Mouse (Mus musculus): ENCODE results near the gene Zfp991.
"Not testable (repeated sequence)": the region's sequence is repeated elsewhere in the genome, so short reads cannot be mapped to it uniquely, and the experiment has no call there.

Zfp991 gene

GRCm38 (mm10) chr4:147131837-147132459 lies at the start of gene Zfp991:
TSS of gene Zfp991 (plus strand) at chr4:147132038.
- not testable (repeated sequence) for DNase-seq

DNA sequence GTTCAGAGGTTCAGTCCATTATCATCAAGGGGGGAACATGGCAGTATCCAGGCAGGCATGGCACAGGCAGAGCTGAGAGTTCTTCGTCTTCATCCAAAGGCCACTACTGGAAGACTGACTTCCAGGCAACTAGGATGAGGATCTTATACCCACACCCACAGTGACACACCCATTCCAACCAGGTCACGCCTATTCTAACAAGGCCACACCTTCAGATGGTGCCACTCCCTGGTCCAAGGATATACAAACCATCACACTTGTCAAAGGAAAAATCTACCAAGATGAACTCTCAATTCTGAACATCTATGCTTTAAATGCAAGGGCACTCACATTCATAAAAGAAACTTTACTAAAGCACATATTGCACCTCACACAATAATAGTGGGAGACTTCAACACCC lies 36.2 kb upstream of the Zfp991 start:
- DNase-seq: not testable (repeated sequence)

- not testable (repeated sequence) for DNase-seq
Observed at GRCm38 (mm10) chr4:147101666-147102626, 29.9 kb upstream of the Zfp991 start.

GRCm38 (mm10) chr4:147103814-147104213 lies 28.0 kb upstream of the Zfp991 start:
- DNase-seq: not testable (repeated sequence)

DNA sequence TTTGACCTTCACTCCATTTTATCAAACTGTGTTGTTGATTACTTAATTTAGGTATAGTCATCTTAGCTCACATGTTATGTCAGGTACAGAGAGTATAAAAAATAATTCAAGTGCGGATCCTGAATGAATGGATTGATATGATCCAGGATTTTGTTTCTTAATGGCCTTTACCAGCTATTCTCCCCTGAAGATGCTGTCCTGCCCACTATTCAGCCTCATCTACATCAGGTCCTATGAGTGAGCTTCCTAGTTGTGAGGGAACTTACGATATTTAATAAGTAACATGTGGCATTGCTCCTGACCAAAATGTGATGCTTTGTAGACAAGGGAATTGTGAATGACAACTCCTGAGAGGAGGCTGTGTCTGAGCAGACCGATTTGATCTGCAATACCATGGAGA lies 14.0 kb upstream of the Zfp991 start:
- not testable (repeated sequence) for DNase-seq

DNA sequence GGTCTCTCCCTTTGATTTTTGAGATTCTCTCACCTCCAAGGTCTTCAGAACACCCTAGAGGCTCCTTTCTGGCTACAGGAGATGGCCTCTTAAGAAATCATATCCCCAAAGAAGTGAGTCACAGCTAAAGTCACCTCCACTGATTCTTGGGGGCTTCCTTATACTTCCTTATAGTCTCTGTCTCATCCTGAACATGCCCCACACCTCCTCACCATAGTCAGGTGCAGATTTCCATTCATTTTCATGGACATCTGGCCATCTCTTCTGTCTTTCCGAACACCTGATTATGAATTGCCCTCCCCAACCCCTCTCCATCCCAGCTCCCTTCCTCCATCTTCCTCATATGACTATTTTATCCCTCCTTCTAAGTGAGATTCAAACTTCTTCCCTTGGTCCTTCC lies 9.6 kb upstream of the Zfp991 start:
- DNase-seq: not testable (repeated sequence)

GRCm38 (mm10) chr4:147123797-147124196 lies 8.0 kb upstream of the Zfp991 start:
- not testable (repeated sequence) for DNase-seq

DNA sequence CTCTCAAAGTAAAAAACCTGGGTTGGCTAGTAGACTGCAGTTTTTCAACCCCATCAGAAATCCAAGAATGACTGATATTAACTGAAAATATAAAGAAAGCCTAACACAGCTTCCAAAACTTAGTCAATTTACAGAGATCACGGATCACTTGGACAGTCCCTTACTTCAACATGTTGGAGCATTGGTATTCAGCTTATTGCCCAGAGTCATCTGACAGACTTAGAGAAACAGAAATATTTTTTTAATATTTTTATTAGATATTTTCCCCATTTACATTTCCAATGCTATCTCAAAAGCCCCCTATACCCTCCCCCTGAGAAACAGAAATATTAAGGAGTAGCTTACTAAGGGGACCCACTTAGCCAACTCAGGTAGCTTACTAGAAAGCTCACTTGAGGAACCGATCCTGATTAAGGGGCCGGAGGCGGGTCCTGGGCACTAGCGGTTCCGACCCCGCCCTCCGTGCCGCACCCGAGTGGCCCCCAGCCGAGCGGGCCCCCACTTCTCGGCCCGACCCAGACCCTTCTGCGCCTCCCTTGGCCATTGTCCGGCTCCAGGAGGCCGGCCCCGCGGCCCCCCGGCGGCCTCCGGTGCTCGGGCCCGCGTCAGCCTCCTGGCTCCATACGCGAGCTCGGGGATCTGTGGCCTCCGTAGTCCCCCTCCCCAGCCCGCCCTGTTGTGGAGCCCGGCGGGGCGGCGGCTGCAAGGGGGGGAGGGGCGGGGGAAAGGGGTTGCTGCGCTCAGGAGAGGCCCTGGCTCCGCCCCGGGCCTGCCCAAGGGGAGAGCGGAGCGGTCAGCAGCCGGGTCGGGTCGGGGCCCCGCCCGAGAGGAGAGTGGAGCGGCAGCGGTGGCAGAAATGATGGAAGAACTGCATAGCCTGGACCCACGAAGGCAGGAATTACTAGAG lies 7.2 kb upstream of the Zfp991 start:
- DNase-seq: not testable (repeated sequence)

GRCm38 (mm10) chr4:147125326-147125725 lies 6.5 kb upstream of the Zfp991 start:
- not testable (repeated sequence) for DNase-seq

DNA sequence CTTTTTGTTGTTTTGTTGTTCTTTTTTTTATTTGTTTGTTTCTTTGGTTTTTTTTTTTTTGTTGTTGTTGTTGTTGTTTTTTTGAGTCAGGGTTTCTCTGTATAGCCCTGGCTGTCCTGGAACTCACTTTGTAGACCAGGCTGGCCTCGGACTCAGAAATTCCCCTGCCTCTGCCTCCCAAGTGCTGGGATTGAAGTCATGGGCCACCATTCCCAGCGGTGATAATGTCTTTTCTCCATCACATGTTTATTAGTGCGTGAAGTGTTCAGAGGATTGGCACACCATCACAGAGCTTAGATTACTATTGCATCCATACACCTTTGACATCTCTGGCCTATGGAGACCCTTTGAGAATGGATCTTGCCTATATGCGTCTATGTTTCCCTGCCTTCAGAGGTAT lies 6.0 kb upstream of the Zfp991 start:
- DNase-seq: not testable (repeated sequence)

DNA sequence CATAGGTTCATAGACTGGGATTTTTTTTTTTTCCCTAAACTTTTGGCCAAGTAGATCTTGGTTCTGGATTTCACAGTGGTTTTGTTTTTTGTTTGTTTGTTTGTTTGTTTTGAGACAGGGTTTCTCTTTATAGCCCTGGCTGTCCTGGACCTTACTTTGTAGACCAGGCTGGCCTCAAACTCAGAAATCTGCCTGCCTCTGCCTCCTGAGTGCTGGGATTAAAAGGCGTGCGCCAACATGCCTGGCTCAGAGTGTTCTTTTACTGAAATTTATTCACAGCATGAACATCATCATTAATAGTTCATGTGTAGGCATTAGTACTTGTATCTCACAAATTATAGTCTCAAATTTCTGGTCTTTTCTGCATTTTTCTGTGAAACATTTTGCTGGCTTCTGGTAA lies 5.4 kb upstream of the Zfp991 start:
- not testable (repeated sequence) for DNase-seq

DNA sequence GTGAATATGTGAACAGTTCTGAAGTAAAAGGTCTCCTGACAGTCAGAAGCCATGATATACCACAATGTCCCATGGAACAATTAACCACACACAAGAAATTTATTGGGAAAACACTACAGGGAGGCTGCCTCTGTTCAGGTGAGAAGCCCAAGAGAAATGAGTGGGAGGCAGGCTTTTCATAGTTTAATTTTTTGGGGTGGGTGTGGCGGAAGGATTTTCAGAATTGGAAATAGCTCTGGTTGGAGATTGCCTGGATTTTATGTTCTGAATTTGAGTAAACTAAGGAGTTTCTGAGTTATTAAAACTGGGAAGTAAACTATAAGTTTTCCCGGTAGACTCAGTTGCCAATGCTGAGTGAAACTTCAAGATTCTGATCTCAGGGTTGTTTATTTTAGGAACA lies 4.7 kb upstream of the Zfp991 start:
- DNase-seq: not testable (repeated sequence)

DNA sequence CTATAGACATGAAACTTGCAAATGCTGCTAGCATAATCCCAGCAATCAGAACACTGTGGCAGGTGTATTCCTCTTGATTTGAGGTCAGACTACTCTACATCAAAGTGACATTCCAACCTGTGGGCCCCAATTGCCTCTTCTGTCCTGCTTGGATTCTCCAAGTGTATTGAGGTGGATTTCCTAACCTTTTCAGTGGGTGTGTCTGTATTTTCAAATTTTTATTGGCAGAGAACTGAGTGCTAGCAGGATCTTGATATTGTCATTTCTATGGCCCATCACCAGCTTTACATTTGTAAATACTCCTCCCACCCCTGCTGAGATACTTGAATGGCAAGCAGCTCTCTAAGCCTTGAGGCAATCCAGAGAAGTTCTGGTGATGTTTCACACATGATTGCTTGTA lies 3.7 kb upstream of the Zfp991 start:
- not testable (repeated sequence) for DNase-seq

DNA sequence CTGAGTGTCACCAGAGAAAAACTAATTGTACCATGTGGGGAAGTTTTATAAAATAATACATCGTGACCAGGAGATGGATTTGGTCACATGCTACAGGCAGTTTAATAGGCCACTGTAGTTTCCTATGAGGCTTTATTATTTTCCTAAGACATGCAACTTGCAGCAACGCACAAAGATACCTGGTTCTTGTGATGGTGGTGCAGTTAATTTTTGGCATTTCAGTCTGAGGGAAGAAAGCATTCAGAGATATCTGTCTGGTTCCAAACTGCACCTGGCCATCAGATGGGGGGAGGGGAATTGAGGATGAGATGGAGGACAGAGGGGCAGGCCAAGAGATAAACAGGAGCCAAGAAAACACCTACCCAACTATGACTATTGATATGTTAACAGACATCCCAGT lies 1.8 kb downstream of the Zfp991 start:
- not testable (repeated sequence) for DNase-seq

DNA sequence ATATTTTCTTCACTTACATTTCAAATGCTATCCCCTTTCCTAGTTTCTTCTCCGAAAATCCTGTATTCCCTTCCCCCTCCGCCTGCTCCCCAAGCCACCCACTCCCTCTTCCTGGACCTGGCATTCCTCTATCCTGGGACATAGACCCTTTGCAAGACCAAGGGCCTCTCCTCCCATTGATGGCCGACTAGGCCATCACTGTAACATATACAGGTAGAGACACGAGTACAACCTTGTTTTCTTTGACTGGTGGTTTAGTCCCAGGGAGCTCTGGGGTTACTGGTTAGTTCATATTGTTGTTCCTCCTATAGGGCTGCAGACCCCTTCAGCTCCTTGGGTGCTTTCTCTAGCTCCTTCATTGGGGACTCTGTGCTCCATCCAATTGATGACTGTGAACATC lies 9.9 kb downstream of the Zfp991 start:
- not testable (repeated sequence) for DNase-seq

GRCm38 (mm10) chr4:147165282-147165681 lies 33.4 kb downstream of the Zfp991 start:
- DNase-seq: not testable (repeated sequence)

DNA sequence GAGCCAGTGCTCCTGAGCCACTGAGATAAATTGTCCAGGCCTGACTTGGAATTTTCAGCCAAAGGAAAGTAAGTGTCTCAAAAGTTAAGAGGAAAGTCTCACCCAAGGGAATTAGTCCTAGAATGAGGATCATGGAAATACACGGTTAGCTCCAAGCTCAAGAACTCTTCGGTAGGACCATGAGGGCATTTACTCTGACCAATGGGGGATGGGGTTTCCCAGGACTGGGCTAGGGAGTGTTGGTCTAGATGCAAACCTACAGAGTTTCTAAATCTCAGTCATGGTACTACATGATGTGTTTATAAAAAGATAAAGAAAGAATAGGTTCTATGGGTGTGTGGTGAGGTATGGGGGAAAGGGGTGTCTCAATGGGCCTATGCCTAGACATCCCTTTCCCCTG lies 38.7 kb downstream of the Zfp991 start:
- DNase-seq: not testable (repeated sequence)

DNA sequence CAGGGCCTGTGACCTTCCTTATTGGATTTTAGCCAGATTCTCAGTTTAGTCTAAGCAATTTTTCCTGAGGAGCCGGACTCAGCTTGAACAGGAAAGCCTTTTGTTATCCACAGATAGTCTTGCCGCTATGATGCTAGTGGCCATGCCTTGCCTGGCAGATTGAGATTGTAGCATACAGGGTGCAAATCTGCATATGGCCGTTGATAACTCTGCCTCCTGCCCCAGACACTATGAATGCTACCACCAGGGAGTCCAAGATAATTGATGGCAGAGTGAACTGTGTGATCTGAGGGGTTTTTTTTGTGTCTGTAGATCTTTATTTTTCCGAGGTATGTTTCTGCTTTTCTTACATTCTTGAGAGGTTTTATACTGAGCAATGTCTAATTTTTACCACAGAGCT lies 39.7 kb downstream of the Zfp991 start:
- not testable (repeated sequence) for DNase-seq

DNA sequence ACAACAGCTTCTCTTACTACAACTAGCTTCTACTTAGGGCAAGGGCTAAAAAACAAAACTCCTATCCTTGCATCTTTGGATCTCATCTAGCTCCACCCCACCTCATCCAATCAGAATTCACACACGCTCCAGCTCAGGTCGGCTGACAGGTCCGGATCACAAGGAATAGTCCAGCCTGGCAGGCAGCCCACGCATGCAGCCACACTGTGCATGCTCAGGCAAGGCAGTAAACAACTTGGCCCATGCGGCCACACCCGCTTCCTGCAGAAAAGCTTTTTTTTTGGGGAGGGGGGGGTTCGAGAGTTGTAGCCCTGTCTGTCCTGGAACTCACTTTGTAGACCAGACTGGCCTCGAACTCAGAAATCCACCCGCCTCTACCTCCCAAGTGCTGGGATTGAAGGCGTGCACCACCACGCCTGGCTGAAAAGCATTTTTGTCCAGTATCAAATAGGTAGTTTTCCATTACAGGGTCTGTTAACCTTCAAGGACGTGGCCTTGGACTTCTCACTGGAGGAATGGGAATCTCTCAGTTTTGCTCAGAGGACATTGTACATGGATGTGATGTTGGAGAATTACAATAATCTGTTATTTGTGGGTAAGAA lies 44.5 kb downstream of the Zfp991 start:
- DNase-seq: not testable (repeated sequence)

DNA sequence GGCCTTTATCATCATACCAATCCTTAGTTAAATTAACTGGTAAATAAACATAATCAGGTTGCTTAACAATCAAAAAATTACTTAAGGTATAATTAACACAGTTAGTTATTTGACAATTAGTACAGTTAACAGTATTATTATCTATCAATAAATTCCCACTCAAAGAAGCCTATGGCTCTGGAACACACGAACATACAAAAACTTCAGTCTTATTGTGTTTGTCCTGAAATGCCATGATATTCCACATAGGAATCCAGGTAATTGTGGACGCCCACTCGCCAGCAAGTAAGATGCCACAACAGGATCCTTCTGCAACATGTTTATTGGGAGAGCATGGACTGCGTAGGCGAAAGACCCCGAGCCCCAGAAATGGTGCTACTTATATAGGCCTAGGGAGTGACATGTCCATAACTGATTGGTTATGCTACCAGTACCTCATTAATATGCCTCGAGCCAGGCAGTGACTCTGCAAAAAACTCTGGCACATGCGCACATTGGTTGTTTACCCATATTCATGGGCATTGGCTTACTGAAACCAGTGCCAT lies 49.4 kb downstream of the Zfp991 start:
- not testable (repeated sequence) for DNase-seq

DNA sequence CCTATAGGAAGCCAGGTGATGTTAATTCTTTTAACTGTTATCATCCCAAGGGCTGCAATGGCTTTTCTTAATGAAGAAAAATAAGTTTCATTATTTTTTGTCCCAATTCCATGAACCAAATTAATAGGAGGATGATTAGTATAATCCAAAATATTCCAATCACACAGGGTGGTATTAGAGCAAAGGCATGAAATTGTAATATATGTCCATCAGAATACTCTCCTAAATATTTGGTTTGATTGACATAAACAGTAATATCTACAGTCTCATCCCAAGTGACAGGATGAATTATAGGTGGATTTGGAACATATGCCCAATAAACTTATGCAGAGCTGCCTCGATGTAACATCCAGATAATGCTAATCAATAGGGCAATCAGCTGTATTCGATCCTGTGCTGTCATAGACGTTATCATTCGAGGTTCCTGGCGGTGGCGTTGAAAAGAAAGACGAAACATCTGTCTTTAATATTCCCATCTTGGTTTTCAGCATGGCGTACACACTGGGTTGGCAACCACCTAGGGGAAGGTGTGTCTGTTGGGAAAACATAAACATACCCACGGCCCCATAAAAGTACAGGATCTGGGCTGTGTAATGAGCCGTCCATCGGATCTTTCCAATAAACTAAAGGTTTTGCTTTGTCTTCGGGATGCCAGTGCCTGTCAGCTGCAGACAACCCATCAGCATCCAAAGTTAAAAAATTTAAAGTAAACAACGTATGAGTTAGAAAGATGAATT lies 50.3 kb downstream of the Zfp991 start:
- not testable (repeated sequence) for DNase-seq
